In the genomic region with DNA sequence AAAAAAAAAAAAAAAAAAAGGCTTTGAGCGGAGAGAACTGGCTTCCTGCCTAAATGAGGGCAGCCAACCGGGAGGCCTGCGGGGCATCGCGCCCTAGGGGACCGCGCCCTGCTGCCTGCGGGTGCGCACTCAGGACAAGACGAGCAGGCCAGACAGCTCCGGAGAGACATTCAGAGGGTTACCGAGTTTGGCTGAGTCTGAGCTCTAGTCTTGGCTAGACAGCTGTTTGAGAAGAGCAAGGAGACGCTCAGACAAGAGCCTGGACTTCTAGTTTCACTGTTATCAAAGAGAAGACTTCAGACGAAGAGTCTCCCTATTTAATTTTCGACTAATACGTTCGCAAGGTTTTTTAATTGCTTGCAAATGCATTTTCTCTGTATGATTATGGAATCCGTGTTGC, we compare ENCODE assay signal across 16 mouse cellular contexts. TPM values are rescaled to one million over a fixed set of nuclear protein-coding genes. Genes with fewer than 3 reads are reported as not detected.
DNase-seq lines count a peak whose midpoint lies in the region; ATAC-seq lines count a peak whose summit lies in the region.
"Had no signal": no experiment of that assay in that cellular context is flagged by ENCODE, and none has a peak within 500 bp of the region (broad histone marks: within the 10 kb centered on the region; RNA-seq: fewer than 3 reads in every experiment).

No protein-coding gene starts in this region.

- H3K9ac ChIP-seq in midbrain, embryonic 13.5 days (replicated peaks), result no peak overlapping the region
- H3K9ac ChIP-seq: liver, embryonic 12.5 days had no signal

- H3K4me1 ChIP-seq in midbrain, embryonic 13.5 days (replicated peaks), result 0 out of 2 replicates have a peak, but pooled peaks cover 3% of the 10 kb centered on the region
- H3K4me1 ChIP-seq in heart, embryonic 10.5 days, result no peaks in the 10 kb centered on the region
- H3K4me1 ChIP-seq: liver, embryonic 12.5 days had no signal

- 0 out of 2 replicates have a peak overlapping the region, but pooled peaks have one; percentile 17 for H3K4me3 ChIP-seq in midbrain, embryonic 13.5 days (replicated peaks)
- H3K4me3 ChIP-seq in heart, embryonic 10.5 days, result no peak overlapping the region
- H3K4me3 ChIP-seq: liver, embryonic 12.5 days had no signal

- H3K4me2 ChIP-seq in midbrain, embryonic 13.5 days (replicated peaks), result peak overlapping the region; percentile 44
- H3K4me2 ChIP-seq: liver, embryonic 12.5 days had no signal

- H3K9me3 ChIP-seq in midbrain, embryonic 13.5 days, result no peaks in the 10 kb centered on the region
- H3K9me3 ChIP-seq in heart, embryonic 10.5 days, result no peaks in the 10 kb centered on the region
- H3K9me3 ChIP-seq: liver, embryonic 12.5 days had no signal

- under 1% methylated on average over 18 of the region's 18 CpGs for WGBS in midbrain, embryonic 13.5 days
- WGBS in heart, embryonic 10.5 days, result under 1% methylated on average over 18 of the region's 18 CpGs

- no peaks in the 10 kb centered on the region for H3K36me3 ChIP-seq in midbrain, embryonic 13.5 days
- H3K36me3 ChIP-seq in heart, embryonic 10.5 days, result no peaks in the 10 kb centered on the region
- H3K36me3 ChIP-seq: liver, embryonic 12.5 days had no signal

- peaks cover 86% of the 10 kb centered on the region for H3K27me3 ChIP-seq in midbrain, embryonic 13.5 days
- H3K27me3 ChIP-seq in heart, embryonic 10.5 days (ENCODE audit: insufficient read depth, poor library complexity, severe bottlenecking), result peaks cover 69% of the 10 kb centered on the region
- H3K27me3 ChIP-seq: CH12.LX had no signal

- H3K27ac ChIP-seq in midbrain, embryonic 13.5 days, result peak overlapping the region; percentile 25
- no peak overlapping the region for H3K27ac ChIP-seq in heart, embryonic 10.5 days
- H3K27ac ChIP-seq: liver, embryonic 12.5 days had no signal

- ATAC-seq in midbrain, embryonic 13.5 days, result peak; percentile 70; the same call in 1 of the 2 replicates
- ATAC-seq: liver, embryonic 12.5 days had no signal

- peak; percentile 12 for DNase-seq in kidney, adult 11 months
- DNase-seq in kidney, postnatal 4 days, result no peak
- DNase-seq in ES-CJ7 (ENCODE audit: low read depth, low spot score) (peak; percentile 52), ZHBTc4 (ENCODE audit: low read depth, low spot score) (peak; percentile 49)
- DNase-seq in layer of hippocampus, adult 8-10 months (ENCODE audit: low spot score in 2 of 2), result no peak
- DNase-seq in heart, embryonic 10.5 days (ENCODE audit: low spot score), result no peak
- DNase-seq: adrenal gland, postnatal 36 days; cerebellum, adult 18-20 months; heart, adult 11 months; heart, postnatal 36 days; kidney, postnatal 25 days; lung, postnatal 14 days; right cerebral cortex, postnatal 14 days had no signal

RNA-seq across cellular contexts. Expression of a gene that starts 5.9 kb away (rescaled TPM):
- polyA plus RNA-seq in midbrain, embryonic 13.5 days (2015; fragmentation: Nextera tagmentation; extraction: Ambion mirVana), result 41.3 and 54.1 TPM in 2 replicates
- total RNA-seq in layer of hippocampus, adult 8-10 months (2022), result not detected
- polyA plus RNA-seq in heart, embryonic 10.5 days (2016; fragmentation: Nextera tagmentation; extraction: Ambion mirVana), result not detected in 2 replicates
- total RNA-seq: adrenal gland, postnatal 36 days; CH12.LX; heart, postnatal 36 days had no signal
- polyA plus RNA-seq: liver, embryonic 12.5 days had no signal

Comparison
In these comparisons a context has a peak if more than half of its experiments do, and no peak if none do; other contexts are left out.
1. DNase-seq: peak in kidney, adult 11 months (single experiment), ES-CJ7 (single experiment) and ZHBTc4 (single experiment); none in kidney, postnatal 4 days (0 of 2), layer of hippocampus, adult 8-10 months (0 of 2) and heart, embryonic 10.5 days (single experiment).
2. RNA of a gene that starts 5.9 kb away (polyA plus RNA-seq): 41.3 to 54.1 TPM in midbrain, embryonic 13.5 days; not detected in heart, embryonic 10.5 days; every median in the first group is over 10 times any median in the second.